Comparison of ENCODE assay signal across 27 mouse cellular contexts in genomic region chr4:46076892-46077291, GRCm38 (mm10). TPM values are rescaled to one million over a fixed set of nuclear protein-coding genes. Genes with fewer than 3 reads are reported as not detected.
DNase-seq lines count a peak whose midpoint lies in the region; ATAC-seq and TF ChIP-seq lines count a peak whose summit lies in the region.
"Had no signal": no experiment of that assay in that cellular context is flagged by ENCODE, and none has a peak within 500 bp of the region (broad histone marks: within the 10 kb centered on the region; RNA-seq: fewer than 3 reads in every experiment).

No protein-coding gene starts in this region.

- TF ChIP-seq POLR2A in limb, embryonic 14.5 days (IDR thresholded peaks at IDR 0.05; ENCODE audit: borderline replicate concordance, extremely low read depth, insufficient read depth, insufficient read length) = no peak

- ATAC-seq in heart, embryonic 13.5 days (ENCODE audit: extremely low read depth, insufficient number of reproducible peaks, low FRiP score, low TSS enrichment) = no peak
- no peak for ATAC-seq in limb, embryonic 14.5 days (ENCODE audit: low FRiP score, low read depth)
- ATAC-seq: forebrain, embryonic 13.5 days; hindbrain, postnatal 0 days had no signal

- peaks cover 62% of the 10 kb centered on the region for H3K4me1 ChIP-seq in heart, embryonic 13.5 days
- H3K4me1 ChIP-seq in limb, embryonic 14.5 days (ENCODE audit: control insufficient read depth, insufficient read depth, low read length) = no peaks in the 10 kb centered on the region
- no peaks in the 10 kb centered on the region for H3K4me1 ChIP-seq in limb, embryonic 10.5 days
- H3K4me1 ChIP-seq: hindbrain, embryonic 10.5 days; liver, embryonic 15.5 days; neural tube, embryonic 12.5 days had no signal

- no peak overlapping the region for H3K4me3 ChIP-seq in heart, embryonic 13.5 days
- H3K4me3 ChIP-seq in limb, embryonic 14.5 days (replicated peaks; ENCODE audit: low read length) = no peak overlapping the region
- H3K4me3 ChIP-seq in limb, embryonic 10.5 days = no peak overlapping the region
- no peak overlapping the region for H3K4me3 ChIP-seq in macrophage (ENCODE audit: inconsistent target)
- H3K4me3 ChIP-seq: embryonic facial prominence, embryonic 13.5 days; forebrain, embryonic 13.5 days; hindbrain, embryonic 10.5 days; left cerebral cortex, adult 2 months; liver, embryonic 15.5 days; neural tube, embryonic 12.5 days had no signal

- no peak overlapping the region for H3K4me2 ChIP-seq in heart, embryonic 13.5 days
- H3K4me2 ChIP-seq in limb, embryonic 14.5 days (replicated peaks; ENCODE audit: low read depth, low read length, severe bottlenecking) = no peak overlapping the region
- H3K4me2 ChIP-seq: embryonic facial prominence, embryonic 13.5 days; forebrain, embryonic 13.5 days; liver, embryonic 15.5 days; neural tube, embryonic 12.5 days had no signal

- H3K9ac ChIP-seq in heart, embryonic 13.5 days = no peak overlapping the region
- no peak overlapping the region for H3K9ac ChIP-seq in limb, embryonic 14.5 days (ENCODE audit: low read depth, low read length, severe bottlenecking)
- H3K9ac ChIP-seq: embryonic facial prominence, embryonic 13.5 days; forebrain, embryonic 13.5 days; liver, embryonic 15.5 days; neural tube, embryonic 12.5 days had no signal

- WGBS in heart, embryonic 13.5 days = 71% methylated on average over 2 of the region's 2 CpGs
- WGBS in limb, embryonic 14.5 days = 62% methylated on average over 2 of the region's 2 CpGs
- WGBS in limb, embryonic 10.5 days = 92% methylated on average over 2 of the region's 2 CpGs
- 72% methylated on average over 2 of the region's 2 CpGs for WGBS in macrophage (ENCODE audit: missing documents)

- no peaks in the 10 kb centered on the region for H3K9me3 ChIP-seq in heart, embryonic 13.5 days
- no peaks in the 10 kb centered on the region for H3K9me3 ChIP-seq in limb, embryonic 14.5 days (ENCODE audit: control insufficient read depth, low read length)
- H3K9me3 ChIP-seq in limb, embryonic 10.5 days (replicated peaks) = no peaks in the 10 kb centered on the region
- H3K9me3 ChIP-seq: embryonic facial prominence, embryonic 13.5 days; forebrain, embryonic 13.5 days; hindbrain, embryonic 10.5 days; liver, embryonic 15.5 days; neural tube, embryonic 12.5 days had no signal

- no peaks in the 10 kb centered on the region for H3K27me3 ChIP-seq in heart, embryonic 13.5 days (replicated peaks)
- H3K27me3 ChIP-seq in limb, embryonic 14.5 days (ENCODE audit: control insufficient read depth, insufficient read depth, low read length) = no peaks in the 10 kb centered on the region
- H3K27me3 ChIP-seq in limb, embryonic 10.5 days (ENCODE audit: low read depth, poor library complexity, severe bottlenecking) = no peaks in the 10 kb centered on the region
- H3K27me3 ChIP-seq: embryonic facial prominence, embryonic 13.5 days; forebrain, embryonic 13.5 days; liver, embryonic 15.5 days; neural tube, embryonic 12.5 days had no signal

- intact Hi-C loops in heart, postnatal 14 days (cut with DNase I) = no loop called here

- H3K36me3 ChIP-seq in heart, embryonic 13.5 days = peaks cover 44% of the 10 kb centered on the region
- H3K36me3 ChIP-seq in limb, embryonic 14.5 days (ENCODE audit: control insufficient read depth, insufficient read depth, low read length) = no peaks in the 10 kb centered on the region
- H3K36me3 ChIP-seq in limb, embryonic 10.5 days = no peaks in the 10 kb centered on the region
- H3K36me3 ChIP-seq in macrophage (ENCODE audit: inconsistent target) = no peaks in the 10 kb centered on the region
- H3K36me3 ChIP-seq: embryonic facial prominence, embryonic 13.5 days; hindbrain, embryonic 10.5 days; neural tube, embryonic 12.5 days had no signal

- peak overlapping the region; percentile 33; the same call in 1 of the 2 replicates for H3K27ac ChIP-seq in heart, embryonic 13.5 days (replicated peaks)
- H3K27ac ChIP-seq in limb, embryonic 14.5 days (replicated peaks; ENCODE audit: low read depth, low read length) = no peak overlapping the region
- no peak overlapping the region for H3K27ac ChIP-seq in limb, embryonic 10.5 days
- H3K27ac ChIP-seq in macrophage = 0 out of 2 replicates have a peak overlapping the region, but pooled peaks have one; percentile 8
- H3K27ac ChIP-seq: embryonic facial prominence, embryonic 13.5 days; forebrain, embryonic 13.5 days; hindbrain, embryonic 10.5 days; hindbrain, postnatal 0 days; left cerebral cortex, adult 2 months; liver, embryonic 15.5 days; neural tube, embryonic 12.5 days had no signal

- H3K79me2 ChIP-seq in macrophage (ENCODE audit: inconsistent target) = no peaks in the 10 kb centered on the region

- DNase-seq in heart, postnatal 14 days = no peak
- peak; percentile 59 for DNase-seq in limb, embryonic 14.5 days (ENCODE audit: low spot score)
- DNase-seq in limb, embryonic 10.5 days (ENCODE audit: low spot score) = no peak
- peak; percentile 35 for DNase-seq in NIH3T3 (ENCODE audit: low read depth)
- DNase-seq in urinary bladder, postnatal 4 days (ENCODE audit: low spot score in 2 of 2) = no peak
- DNase-seq in frontal cortex, adult 2 months (ENCODE audit: extremely low spot score in 1 of 2, low spot score in 1 of 2) = no peak
- DNase-seq: adrenal gland, postnatal 10 days; cerebellum, adult 2 months; cerebellum, postnatal 25 days; kidney, adult 11 months; kidney, postnatal 10 days; liver; lung, postnatal 14 days; midbrain, embryonic 14.5 days; retina, postnatal 1 day; right cerebral cortex, postnatal 25 days; thymus, adult 2 months had no signal

RNA-seq across cellular contexts. Expression of gene Tmod1, which starts 38.2 kb away (rescaled TPM):
- 171 and 182 TPM in 2 replicates for polyA plus RNA-seq in heart, embryonic 13.5 days (2015; fragmentation: Nextera tagmentation; extraction: Ambion mirVana)
- total RNA-seq in heart, postnatal 14 days (2021) = 100 to 1,000 TPM; 279 to 283 TPM
- polyA plus RNA-seq in limb, embryonic 14.5 days (2012; rRNA removed) = 8.1 and 10.8 TPM in 2 replicates
- polyA plus RNA-seq in limb, embryonic 14.5 days (2014; fragmentation: Nextera tagmentation; extraction: Ambion mirVana) = 9.9 and 15.8 TPM in 2 replicates
- 2.0 TPM in 2 replicates for polyA plus RNA-seq in limb, embryonic 10.5 days (2016; fragmentation: Nextera tagmentation; extraction: Ambion mirVana)
- total RNA-seq in macrophage (2018; cell fraction: chromatin; rRNA removed) = 10 to 100 TPM in 10 of 26 experiments, 1 to 10 TPM in 16; 3.8 to 25.7 (median 8.6) TPM
- total RNA-seq in macrophage (2018; cell fraction: cytosol; rRNA removed) = 10 to 100 TPM in 13 of 26 experiments, 1 to 10 TPM in 13; 2.6 to 19.8 (median 10.1) TPM
- total RNA-seq in macrophage (2018; cell fraction: nucleus; rRNA removed) = 10 to 100 TPM in 11 of 26 experiments, 1 to 10 TPM in 15; 2.9 to 25.7 (median 9.4) TPM
- polyA plus RNA-seq in macrophage (2018) = 5.2 to 16.5 TPM (median 13.3 TPM) in 3 replicates
- polyA plus RNA-seq in frontal cortex, adult 2 months (2012; rRNA removed) = 58.6 and 63.5 TPM in 2 replicates
- total RNA-seq: granulocyte monocyte progenitor cell, adult 5-6 weeks had no signal

Comparison
In these comparisons a context has a peak if more than half of its experiments do, and no peak if none do; other contexts are left out.
1. DNase-seq: peak in limb, embryonic 14.5 days (single experiment) and NIH3T3 (single experiment); none in heart, postnatal 14 days (0 of 2), limb, embryonic 10.5 days (single experiment), urinary bladder, postnatal 4 days (0 of 2) and frontal cortex, adult 2 months (0 of 2).
2. H3K27ac ChIP-seq: peak in heart, embryonic 13.5 days (single experiment) and macrophage (single experiment); none in limb, embryonic 14.5 days (single experiment) and limb, embryonic 10.5 days (single experiment).